Mouse (Mus musculus): ENCODE measurements around the gene Fbxo6.

Gene Fbxo6

DNA sequence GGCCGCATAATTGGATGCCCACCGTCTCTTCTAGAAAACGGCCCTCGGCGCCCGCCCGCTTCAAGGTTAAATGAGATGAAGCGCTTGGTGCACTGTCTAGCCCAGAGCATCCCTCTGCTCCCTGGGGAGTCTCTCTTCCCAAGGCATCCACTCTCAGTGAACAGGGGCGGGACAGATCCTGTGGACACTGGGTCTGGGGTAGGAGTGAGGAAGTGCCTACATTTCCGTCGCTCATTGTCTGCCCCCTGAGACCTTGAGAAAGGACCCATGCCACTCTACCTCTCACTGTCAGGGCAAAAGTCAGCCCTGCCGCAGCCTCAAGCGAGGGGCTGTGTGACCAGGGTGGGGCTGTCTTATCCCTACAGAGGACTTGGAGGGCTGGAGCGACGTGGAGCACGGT, 12.5 kb upstream of the Fbxo6 start:
- in situ Hi-C loops (cut with MboI; ENCODE audit: low sequenced_read_pairs): loop anchor here (5.0 to 25.0 kb wide), 2 partner anchors 47 to 448 kb away; partner anchors contain the start of gene Masp2

- in situ Hi-C loops (cut with MboI; ENCODE audit: low sequenced_read_pairs): loop anchor here (5.0 to 25.0 kb wide), 2 partner anchors 47 to 448 kb away; partner anchors contain the start of gene Masp2
Measured at GRCm38 (mm10) chr4:148164002-148164439, 12.1 kb upstream of the Fbxo6 start.

DNA sequence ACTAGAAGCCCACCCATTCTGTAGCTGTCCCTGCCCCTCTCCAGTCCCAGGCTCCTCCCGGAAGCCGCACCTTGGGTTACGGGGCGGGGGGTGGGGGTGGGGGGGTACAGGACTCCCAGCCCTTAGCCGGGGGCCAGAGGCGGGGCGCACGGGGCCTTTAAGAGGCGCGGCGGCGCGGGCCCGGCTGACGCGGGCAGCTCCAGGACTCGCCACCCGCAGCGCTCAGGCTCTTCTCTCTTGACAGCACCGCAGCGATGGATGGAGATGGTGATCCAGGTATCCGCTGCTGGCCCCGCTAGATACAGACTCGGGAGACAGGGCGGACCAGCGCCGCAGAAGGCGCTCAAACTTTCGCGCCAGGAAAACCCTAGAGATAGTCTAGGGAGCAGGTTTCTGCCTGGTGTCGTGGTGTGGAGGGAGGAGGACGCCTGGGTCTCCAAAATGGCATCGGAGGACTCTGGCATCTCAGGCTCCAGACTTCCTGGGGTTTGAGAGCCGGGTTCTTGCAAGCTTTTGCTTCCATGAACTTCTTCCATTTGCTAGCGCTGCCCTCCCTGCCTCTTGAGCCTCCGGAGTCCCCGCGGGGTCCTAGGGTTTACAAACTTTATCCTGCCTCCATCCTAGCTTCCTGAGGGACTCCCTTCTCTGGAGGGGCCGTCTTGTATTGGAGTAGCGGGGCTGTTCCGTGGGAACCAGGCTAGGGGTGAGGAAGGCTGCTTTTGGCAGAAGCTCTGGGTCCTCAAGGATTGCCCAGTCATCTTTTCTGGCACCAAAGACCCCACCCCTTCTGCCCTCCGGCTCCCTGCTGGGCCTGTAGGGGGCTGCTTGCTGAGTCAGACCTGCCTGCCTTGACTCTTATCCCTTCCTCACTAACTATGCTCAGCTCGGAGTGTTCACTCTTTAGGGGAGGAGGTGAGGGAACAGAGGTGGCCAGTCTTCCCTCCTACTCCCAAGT, 8.8 kb upstream of the Fbxo6 start, which contains the start of the genes Fbxo44 and Fbxo2:
Fbxo44 (minus strand) TSS at position 47 of the 955 bp plus-strand sequence.
Fbxo2 (plus strand) TSS at position 186 of the 955 bp plus-strand sequence.
- in situ Hi-C loops (cut with MboI; ENCODE audit: low sequenced_read_pairs): loop anchor here (5.0 to 25.0 kb wide), 2 partner anchors 43 to 452 kb away; partner anchors contain the start of gene Masp2

GRCm38 (mm10) chr4:148159544-148160435, 7.8 kb upstream of the Fbxo6 start:
- in situ Hi-C loops (cut with MboI; ENCODE audit: low sequenced_read_pairs): loop anchor here (5.0 to 25.0 kb wide), 2 partner anchors 42 to 453 kb away; partner anchors contain the start of gene Masp2

- in situ Hi-C loops (cut with MboI; ENCODE audit: low sequenced_read_pairs): loop anchor here (25.0 kb wide), 1 partner anchor 454 kb away; the partner anchor contains the start of gene Masp2
Measured at GRCm38 (mm10) chr4:148158436-148159348, 6.8 kb upstream of the Fbxo6 start.

DNA sequence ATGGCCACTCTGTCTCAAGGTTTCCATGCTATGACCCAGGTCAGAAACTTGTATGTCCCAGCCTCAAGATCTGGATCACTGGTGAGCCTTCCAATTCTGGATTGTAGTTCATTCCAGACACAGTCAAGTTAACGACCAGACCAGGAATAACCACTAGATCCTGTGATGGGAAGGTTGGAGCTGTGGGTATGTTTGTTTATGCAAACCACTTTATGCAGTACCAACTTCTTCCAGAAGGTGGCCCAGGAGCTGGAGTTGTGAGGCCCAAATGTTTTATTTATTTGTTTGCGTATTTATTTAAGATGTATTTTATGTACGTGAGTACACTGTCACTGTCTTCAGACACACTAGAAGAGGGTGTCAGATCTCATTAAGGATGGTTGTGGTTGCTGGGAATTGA, 3.0 kb upstream of the Fbxo6 start:
- in situ Hi-C loops (cut with MboI; ENCODE audit: low sequenced_read_pairs): loop anchor here (25.0 kb wide), 1 partner anchor 457 kb away; the partner anchor contains the start of gene Masp2

GRCm38 (mm10) chr4:148154006-148154405, 2.1 kb upstream of the Fbxo6 start:
- in situ Hi-C loops (cut with MboI; ENCODE audit: low sequenced_read_pairs): loop anchor here (25.0 kb wide), 1 partner anchor 458 kb away; the partner anchor contains the start of gene Masp2

DNA sequence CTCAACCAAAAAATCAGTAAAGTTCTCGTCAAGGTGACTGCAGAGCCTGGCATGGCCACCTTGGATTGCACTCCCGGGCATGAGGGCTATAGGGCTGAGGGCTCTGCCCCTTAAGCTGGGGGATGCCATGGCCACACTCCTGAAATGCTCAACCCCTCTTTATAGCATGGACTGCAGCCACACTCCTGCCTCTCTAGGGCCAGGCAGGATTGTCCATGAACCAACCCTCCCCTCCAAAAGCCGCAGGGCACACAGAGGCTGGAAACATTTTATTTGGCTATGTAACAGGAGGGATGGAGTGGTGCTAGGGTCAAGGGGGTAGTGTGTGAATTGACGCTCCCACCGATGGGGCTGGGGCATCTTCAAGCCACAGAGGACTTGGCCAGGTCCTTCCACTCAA, 607 bp upstream of the Fbxo6 start:
- in situ Hi-C loops (cut with MboI; ENCODE audit: low sequenced_read_pairs): loop anchor here (25.0 kb wide), 1 partner anchor 460 kb away; the partner anchor contains the start of gene Masp2

DNA sequence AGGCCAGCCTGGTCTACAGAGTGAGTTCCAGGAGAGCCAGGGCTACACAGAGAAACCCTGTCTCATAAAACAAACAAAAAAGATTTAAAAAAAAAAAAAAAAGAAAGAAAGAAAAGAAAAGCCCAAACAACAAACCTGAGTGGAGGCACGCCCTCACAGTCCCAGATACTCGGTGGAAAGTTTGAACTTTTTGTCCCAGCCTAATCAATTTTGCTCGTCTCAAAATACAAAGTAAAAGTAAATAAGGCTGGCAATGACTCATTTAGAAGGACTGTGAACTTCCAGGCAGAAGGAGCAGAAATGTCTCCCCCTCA, 1.0 kb downstream of the Fbxo6 start:
- in situ Hi-C loops (cut with MboI; ENCODE audit: low sequenced_read_pairs): loop anchor here (25.0 kb wide), 1 partner anchor 461 kb away; the partner anchor contains the start of gene Masp2

DNA sequence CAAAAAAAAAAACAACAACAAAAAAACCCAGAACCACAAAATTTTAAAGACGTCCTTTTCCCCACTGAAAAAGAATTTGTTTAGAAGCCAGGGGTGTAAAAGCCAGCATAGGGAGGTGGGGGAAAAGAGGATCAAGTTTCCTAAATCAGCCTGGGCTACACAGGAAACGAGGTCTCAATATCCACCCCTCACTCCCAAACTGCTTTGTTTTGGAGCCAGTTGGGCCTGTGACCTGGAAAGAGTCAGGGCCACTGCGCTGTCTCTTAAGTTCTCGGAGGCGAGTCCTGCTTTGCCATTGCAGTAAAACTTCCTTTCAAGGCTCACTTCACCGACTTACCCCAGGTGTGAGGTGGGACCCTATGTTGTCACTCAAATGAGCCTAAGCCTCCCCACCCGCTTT, 1.7 kb downstream of the Fbxo6 start:
- in situ Hi-C loops (cut with MboI; ENCODE audit: low sequenced_read_pairs): loop anchor here (25.0 kb wide), 1 partner anchor 462 kb away; the partner anchor contains the start of gene Masp2

GRCm38 (mm10) chr4:148149540-148149939, 2.4 kb downstream of the Fbxo6 start:
- in situ Hi-C loops (cut with MboI; ENCODE audit: low sequenced_read_pairs): no loop called here

- in situ Hi-C loops (cut with MboI; ENCODE audit: low sequenced_read_pairs): no loop called here
Measured at GRCm38 (mm10) chr4:148147714-148148113, 4.2 kb downstream of the Fbxo6 start.

GRCm38 (mm10) chr4:148143721-148144120, 8.2 kb downstream of the Fbxo6 start:
- in situ Hi-C loops (cut with MboI; ENCODE audit: low sequenced_read_pairs): no loop called here

DNA sequence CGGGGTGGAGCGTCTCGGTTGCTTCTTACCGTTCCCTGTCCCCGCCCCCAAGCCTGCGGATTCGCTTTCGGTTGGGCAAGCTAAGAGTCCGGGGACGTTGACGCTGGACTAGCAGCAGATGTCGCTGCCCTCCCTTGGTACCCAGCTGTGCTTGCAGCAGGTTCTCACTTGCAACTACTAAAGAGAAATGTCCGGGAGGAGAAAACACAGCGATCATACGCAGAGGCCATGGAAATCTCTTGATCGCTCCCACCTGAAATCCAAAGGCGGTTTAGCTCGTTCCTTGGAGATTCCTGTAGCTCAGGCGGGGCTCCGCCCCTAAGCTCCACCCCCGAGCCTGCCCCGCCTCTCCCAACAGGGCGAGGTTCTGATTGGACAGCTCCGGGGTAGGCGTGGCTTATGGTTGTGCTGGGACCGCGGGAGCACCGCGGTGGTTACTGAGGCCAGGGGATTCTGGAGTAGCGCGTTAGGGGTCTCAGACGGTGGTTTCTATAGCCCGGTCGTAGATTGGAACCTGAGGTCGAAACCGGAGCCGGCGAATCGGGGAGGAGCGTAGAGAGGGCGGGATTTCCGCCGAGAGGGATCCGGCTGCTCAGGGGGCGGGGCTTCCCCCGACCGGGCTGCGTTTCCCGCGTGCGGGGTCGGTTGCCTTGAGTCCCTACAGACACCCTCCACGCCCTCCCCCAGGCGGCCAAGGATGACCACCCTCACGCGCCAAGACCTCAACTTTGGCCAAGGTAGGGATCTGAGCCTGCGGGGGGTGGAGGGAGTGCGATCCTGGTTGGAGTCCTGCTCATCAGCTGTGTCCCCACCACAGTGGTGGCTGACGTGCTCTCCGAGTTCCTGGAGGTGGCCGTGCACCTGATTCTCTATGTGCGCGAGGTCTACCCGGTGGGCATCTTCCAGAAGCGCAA, 11.6 kb downstream of the Fbxo6 start:
- in situ Hi-C loops (cut with MboI; ENCODE audit: low sequenced_read_pairs): no loop called here

DNA sequence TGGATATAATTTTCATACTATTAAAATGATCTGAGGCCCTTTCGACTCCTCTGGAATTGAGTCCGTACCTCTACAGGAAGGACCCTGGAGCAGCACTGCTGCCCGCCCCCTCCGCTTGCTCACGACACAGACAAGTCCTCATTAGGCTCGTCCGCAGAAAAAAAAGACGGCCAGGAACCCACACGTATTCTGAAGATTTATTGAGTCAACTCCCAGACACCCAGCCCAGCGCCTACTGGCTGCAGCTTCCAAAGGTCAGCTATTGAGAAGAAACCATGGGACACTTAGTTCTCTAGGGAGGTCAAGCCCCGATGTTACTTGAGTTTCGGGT, 12.2 kb downstream of the Fbxo6 start:
- in situ Hi-C loops (cut with MboI; ENCODE audit: low sequenced_read_pairs): no loop called here

- in situ Hi-C loops (cut with MboI; ENCODE audit: low sequenced_read_pairs): no loop called here
Measured at GRCm38 (mm10) chr4:148137503-148137902, 14.4 kb downstream of the Fbxo6 start.

DNA sequence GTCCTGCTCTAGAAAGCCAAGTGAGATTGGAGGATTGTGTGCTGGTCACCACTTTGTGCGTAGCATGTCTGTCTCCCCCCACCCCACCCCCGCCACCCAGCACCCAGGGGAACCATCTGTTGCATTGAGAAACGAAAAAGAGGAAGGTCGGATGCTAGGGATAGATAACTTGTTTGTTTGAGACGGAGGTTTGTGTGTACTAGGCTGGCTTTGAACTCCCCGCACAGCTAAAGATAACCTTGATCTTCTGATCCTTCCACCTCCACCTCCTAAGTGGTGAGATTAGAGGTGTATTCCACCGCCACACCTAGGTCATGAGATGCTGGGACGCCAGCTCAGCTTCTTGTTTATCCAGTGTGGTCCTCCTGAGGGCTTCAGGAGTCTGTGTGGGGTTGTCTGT, 17.0 kb downstream of the Fbxo6 start:
- in situ Hi-C loops (cut with MboI; ENCODE audit: low sequenced_read_pairs): no loop called here

DNA sequence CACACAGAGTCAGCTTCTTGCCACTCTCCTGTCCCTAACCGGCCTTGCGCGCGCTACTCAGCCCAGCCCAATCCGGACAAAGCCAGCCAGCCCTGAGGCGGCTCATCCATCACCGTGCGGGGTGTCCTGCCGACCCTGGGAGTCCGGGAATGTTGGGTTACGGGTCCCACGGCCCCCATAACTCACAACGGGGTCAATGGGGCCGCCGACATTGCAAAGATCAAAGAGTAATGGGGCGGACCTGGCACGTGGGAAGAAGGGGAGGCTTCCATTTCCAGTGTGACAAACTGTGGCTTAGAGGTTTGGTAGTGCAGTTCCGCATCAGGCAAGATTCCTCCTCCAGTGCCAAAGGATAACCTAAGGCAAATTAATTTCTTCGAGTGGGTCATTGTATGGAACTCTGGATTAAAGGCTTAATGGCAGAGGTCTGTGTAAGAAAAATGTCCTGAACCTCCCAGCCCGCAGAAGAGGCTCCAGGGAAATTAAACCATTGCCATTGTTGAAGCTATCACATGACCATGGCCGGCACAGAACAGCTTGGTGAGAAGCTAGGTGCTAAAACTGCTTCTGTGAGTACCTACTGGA, 20.4 kb downstream of the Fbxo6 start:
- in situ Hi-C loops (cut with MboI; ENCODE audit: low sequenced_read_pairs): no loop called here

All from CH12F3 (cell line).